Mouse (Mus musculus): Measurements from ENCODE around the gene Srp9.
"Not testable (repeated sequence)": the region's sequence is repeated elsewhere in the genome, so short reads cannot be mapped to it uniquely, and the experiment has no call there.

Srp9 gene

DNA sequence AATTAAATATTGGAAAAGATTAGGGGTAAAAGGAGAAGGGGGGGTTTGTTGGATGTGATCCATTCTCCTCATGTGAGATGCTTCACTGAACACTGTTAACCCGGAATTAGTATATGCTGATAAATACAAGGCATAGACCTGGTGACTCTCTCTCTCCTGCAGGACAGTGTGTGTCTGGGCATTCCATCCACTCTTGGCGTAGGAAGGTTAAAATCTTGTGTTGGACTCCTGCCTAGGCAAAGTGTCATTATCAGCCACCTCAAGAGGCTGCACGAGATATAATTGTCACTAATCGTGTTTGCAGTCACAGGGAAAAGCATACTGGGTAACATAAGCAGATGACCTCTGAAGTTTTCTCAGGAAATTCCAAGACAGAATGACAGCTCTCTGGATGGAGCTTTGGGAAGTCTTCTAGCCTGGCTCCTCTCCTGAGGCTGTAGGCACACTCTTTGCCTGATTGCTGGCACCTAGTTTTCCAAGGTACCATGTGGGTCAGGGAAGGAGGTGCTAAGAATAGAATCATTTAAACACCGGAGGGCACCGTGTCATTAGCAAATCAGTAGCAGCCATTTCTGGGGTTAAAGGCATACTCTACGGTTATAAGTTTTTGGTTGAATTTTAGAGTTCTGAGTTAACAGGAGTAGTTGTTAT lies 24.5 kb downstream of the Srp9 start:
- no peak for DNase-seq

GRCm38 (mm10) chr1:182149966-182150365 lies 25.4 kb downstream of the Srp9 start:
- no peak for DNase-seq

GRCm38 (mm10) chr1:182157734-182158133 lies 33.2 kb downstream of the Srp9 start:
- no peak for DNase-seq

GRCm38 (mm10) chr1:182159575-182159974 lies 35.0 kb downstream of the Srp9 start:
- no peak for DNase-seq

- DNase-seq: no peak
Measured at GRCm38 (mm10) chr1:182162951-182163350, 38.4 kb downstream of the Srp9 start.

GRCm38 (mm10) chr1:182164386-182164785 lies 39.8 kb downstream of the Srp9 start, which contains the start of gene Vmn1r1:
TSS of gene Vmn1r1 (minus strand) at chr1:182164486.
- DNase-seq: no peak

DNA sequence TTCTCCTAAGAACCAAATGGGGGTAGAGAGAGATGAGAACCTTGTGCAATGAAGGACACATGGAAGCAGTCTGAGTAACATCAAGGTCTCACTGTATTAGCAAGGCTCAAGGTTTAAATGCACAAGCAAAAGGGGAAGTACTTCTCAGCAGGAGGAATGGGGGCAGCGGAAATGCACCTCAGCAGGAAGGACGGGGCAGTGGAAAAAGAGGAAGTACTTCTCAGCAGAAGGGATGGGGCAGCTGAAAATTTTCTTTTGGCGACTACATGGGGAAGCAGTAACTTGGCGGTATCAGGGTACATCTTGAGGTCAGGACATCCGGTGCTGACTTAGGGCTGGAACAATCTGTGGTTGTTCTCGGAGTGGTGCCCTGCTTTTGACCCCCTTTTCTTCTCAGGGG lies 45.7 kb downstream of the Srp9 start:
- DNase-seq: not testable (repeated sequence)

DNA sequence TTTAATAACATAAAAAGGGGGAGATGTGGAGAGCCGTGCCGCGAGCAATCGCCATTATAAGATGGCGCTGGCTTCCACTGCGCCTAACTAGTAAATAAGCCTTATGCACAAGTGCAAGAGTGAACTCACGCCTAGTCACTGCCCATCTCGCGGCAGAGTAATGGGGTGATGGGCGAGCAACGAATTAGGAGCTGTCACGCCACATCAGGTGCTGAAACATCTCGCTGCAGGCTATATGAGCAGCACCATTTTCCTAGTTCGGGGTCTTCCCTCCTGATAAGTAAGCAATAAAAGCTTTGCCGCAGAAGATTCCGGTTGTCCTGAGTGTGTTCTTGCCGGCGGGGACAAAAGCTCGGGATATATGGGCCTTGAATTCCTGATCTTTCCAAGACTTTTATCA lies 52.4 kb downstream of the Srp9 start:
- DNase-seq: not testable (repeated sequence)

DNA sequence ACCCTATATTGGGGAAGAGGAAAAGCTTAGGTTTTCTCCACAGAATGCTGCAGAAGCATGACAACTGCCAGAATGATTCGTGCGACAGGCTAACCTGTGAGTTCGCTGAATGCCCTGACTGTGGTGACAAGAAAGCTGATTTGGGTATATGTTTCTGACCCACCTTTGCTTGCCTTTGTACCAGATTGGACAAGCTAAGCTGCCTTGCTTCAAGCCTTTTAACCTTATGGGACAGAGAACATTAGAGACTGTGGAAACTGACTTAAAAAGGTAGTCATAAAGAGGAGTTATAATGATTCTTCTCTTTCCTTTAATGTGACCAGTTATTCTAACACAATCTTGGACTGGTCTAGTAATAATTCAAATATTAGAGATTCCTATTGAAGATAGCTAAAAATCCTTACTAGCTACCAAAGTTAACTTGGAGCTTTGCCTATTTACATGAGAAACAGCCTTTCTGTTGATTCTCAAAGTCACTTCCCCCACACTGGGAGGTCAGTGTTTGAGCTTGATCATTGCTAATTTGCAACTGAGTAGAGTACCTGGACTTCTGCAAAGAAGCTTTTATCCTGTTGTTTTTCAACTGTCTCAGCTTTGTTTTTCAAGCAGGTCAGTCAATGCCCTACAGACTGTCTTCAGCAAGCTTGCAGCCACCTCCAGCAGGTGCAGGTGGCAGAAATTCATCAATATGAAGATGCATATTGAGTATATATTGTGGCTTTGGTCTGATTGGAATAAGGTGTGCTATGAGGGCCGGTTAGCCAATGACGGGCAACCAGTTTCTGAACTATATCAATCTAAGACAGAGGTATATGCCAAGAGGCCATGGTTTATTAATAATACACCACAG lies 57.1 kb downstream of the Srp9 start:
- DNase-seq: no peak
